Mouse (Mus musculus): Measurements from ENCODE around the gene Olfr12. TPM values are rescaled to one million over a fixed set of nuclear protein-coding genes. Genes with fewer than 3 reads are reported as not detected.
A peak's percentile ranks its signal among the peaks of the same experiment; 100 is the strongest.

The Olfr12 gene
- polyA plus RNA-seq, 1 experiment from 2014 or later, result not detected

DNA sequence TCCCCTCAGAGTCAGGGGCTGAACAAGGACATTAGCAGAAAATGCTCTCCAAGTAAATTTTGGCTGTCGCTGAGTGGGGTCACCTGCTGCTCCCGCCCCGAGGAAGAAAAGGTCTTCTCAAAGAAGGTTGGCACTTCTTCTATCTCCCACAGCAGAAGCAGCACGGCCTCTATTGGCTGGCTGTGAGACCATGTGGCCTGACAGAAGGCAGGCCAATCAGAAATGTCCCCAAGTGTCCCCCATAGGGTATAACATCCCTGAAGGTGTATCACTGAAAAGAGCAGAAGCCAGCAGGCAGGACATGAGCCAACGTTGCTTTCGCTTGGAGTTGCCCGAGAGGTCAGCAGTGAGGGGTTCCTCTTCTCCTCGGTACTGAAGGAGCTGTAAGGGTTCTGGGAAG lies 18.4 kb downstream of the Olfr12 start:
- no peak for ATAC-seq
- 91% methylated on average over 8 of the region's 8 CpGs for WGBS
- Histone ChIP-seq H3K9me3 (replicated peaks; ENCODE audit: control insufficient read depth, low read length, poor library complexity, severe bottlenecking) (no peaks in the 10 kb centered on the region), H3K4me3 (ENCODE audit: low read depth, low read length) (no peak overlapping the region), H3K36me3 (ENCODE audit: control insufficient read depth, insufficient read depth, low read length) (peaks cover 16% of the 10 kb centered on the region), H3K27ac (ENCODE audit: low read length) (no peak overlapping the region), H3K9ac (ENCODE audit: low read depth, low read length) (no peak overlapping the region), H3K4me2 (ENCODE audit: low read length) (no peak overlapping the region), H3K27me3 (ENCODE audit: control insufficient read depth, insufficient read depth, low read depth, low read length) (no peaks in the 10 kb centered on the region), H3K4me1 (ENCODE audit: control insufficient read depth, insufficient read depth, low read length) (peaks cover 9% of the 10 kb centered on the region)

- H3K4me1 ChIP-seq (ENCODE audit: control insufficient read depth, insufficient read depth, low read length), result peaks cover 12% of the 10 kb centered on the region
These were observed 19.1 kb downstream of the Olfr12 start for GRCm38 (mm10) chr1:92636676-92637075.

GRCm38 (mm10) chr1:92637501-92638172 lies 20.0 kb downstream of the Olfr12 start:
- H3K4me3 ChIP-seq (ENCODE audit: low read depth, low read length), result no peak overlapping the region
- ATAC-seq, result no peak

More at GRCm38 (mm10) chr1:92636676-92637075, 19.1 kb downstream of the Olfr12 start:
- Histone ChIP-seq H3K4me3 (ENCODE audit: low read depth, low read length) (no peak overlapping the region), H3K9me3 (replicated peaks; ENCODE audit: control insufficient read depth, low read length, poor library complexity, severe bottlenecking) (no peaks in the 10 kb centered on the region), H3K27ac (ENCODE audit: low read length) (no peak overlapping the region), H3K27me3 (ENCODE audit: control insufficient read depth, insufficient read depth, low read depth, low read length) (no peaks in the 10 kb centered on the region), H3K4me2 (ENCODE audit: low read length) (no peak overlapping the region), H3K9ac (ENCODE audit: low read depth, low read length) (no peak overlapping the region), H3K36me3 (ENCODE audit: control insufficient read depth, insufficient read depth, low read length) (peaks cover 16% of the 10 kb centered on the region)
- WGBS, result 96% methylated on average over 11 of the region's 11 CpGs
- no peak for ATAC-seq

DNA sequence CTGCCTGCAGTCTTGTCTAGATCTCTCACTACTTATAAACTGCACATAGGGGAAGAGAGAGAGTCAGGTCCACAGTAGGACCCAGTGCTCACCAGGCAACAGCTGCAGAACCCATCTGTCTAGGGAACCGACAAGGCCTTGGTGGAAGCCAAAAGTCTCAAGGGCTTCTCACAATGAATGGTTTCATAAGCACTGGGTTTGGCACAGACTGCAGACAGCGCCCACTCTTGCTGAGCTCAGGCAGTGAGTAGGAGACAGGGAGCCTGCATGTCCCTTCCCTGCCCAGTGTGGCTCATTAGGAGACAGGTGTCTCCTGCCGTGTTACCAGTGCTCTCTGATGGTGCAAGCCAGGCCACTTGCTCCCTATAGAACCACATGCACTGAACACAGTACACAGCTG lies 20.6 kb downstream of the Olfr12 start:
- Histone ChIP-seq H3K36me3 (ENCODE audit: control insufficient read depth, insufficient read depth, low read length) (peaks cover 16% of the 10 kb centered on the region), H3K27ac (ENCODE audit: low read length) (no peak overlapping the region), H3K4me3 (ENCODE audit: low read depth, low read length) (no peak overlapping the region), H3K4me2 (ENCODE audit: low read length) (no peak overlapping the region), H3K9me3 (replicated peaks; ENCODE audit: control insufficient read depth, low read length, poor library complexity, severe bottlenecking) (no peaks in the 10 kb centered on the region), H3K9ac (ENCODE audit: low read depth, low read length) (no peak overlapping the region), H3K27me3 (ENCODE audit: control insufficient read depth, insufficient read depth, low read depth, low read length) (no peaks in the 10 kb centered on the region), H3K4me1 (ENCODE audit: control insufficient read depth, insufficient read depth, low read length) (peaks cover 19% of the 10 kb centered on the region)
- ATAC-seq, result no peak
- 93% methylated on average over 3 of the region's 3 CpGs for WGBS

More at GRCm38 (mm10) chr1:92637501-92638172, 20.0 kb downstream of the Olfr12 start:
- no peaks in the 10 kb centered on the region for H3K27me3 ChIP-seq (ENCODE audit: control insufficient read depth, insufficient read depth, low read depth, low read length)
- H3K27ac ChIP-seq (ENCODE audit: low read length), result no peak overlapping the region
- H3K4me2 ChIP-seq (ENCODE audit: low read length), result no peak overlapping the region
- WGBS, result 89% methylated on average over 15 of the region's 15 CpGs
- H3K9ac ChIP-seq (ENCODE audit: low read depth, low read length), result no peak overlapping the region
- no peaks in the 10 kb centered on the region for H3K9me3 ChIP-seq (replicated peaks; ENCODE audit: control insufficient read depth, low read length, poor library complexity, severe bottlenecking)
- peaks cover 16% of the 10 kb centered on the region for H3K36me3 ChIP-seq (ENCODE audit: control insufficient read depth, insufficient read depth, low read length)
- H3K4me1 ChIP-seq (ENCODE audit: control insufficient read depth, insufficient read depth, low read length), result peaks cover 17% of the 10 kb centered on the region

GRCm38 (mm10) chr1:92638736-92639135 lies 21.1 kb downstream of the Olfr12 start:
- H3K4me2 ChIP-seq (ENCODE audit: low read length), result no peak overlapping the region
- no peak for ATAC-seq
- no peak overlapping the region for H3K9ac ChIP-seq (ENCODE audit: low read depth, low read length)
- no peak overlapping the region for H3K4me3 ChIP-seq (ENCODE audit: low read depth, low read length)
- H3K9me3 ChIP-seq (replicated peaks; ENCODE audit: control insufficient read depth, low read length, poor library complexity, severe bottlenecking), result no peaks in the 10 kb centered on the region
- peaks cover 16% of the 10 kb centered on the region for H3K36me3 ChIP-seq (ENCODE audit: control insufficient read depth, insufficient read depth, low read length)
- no peak overlapping the region for H3K27ac ChIP-seq (ENCODE audit: low read length)
- 96% methylated on average over 4 of the region's 4 CpGs for WGBS
- peaks cover 19% of the 10 kb centered on the region for H3K4me1 ChIP-seq (ENCODE audit: control insufficient read depth, insufficient read depth, low read length)
- no peaks in the 10 kb centered on the region for H3K27me3 ChIP-seq (ENCODE audit: control insufficient read depth, insufficient read depth, low read depth, low read length)

GRCm38 (mm10) chr1:92640393-92640792 lies 22.8 kb downstream of the Olfr12 start:
- Histone ChIP-seq H3K9ac (ENCODE audit: low read depth, low read length) (0 out of 2 replicates have a peak overlapping the region, but pooled peaks have one; percentile 12), H3K4me3 (ENCODE audit: low read depth, low read length) (peak overlapping the region; percentile 87; the same call in 1 of the 2 replicates)
- 94% methylated on average over 6 of the region's 6 CpGs for WGBS

DNA sequence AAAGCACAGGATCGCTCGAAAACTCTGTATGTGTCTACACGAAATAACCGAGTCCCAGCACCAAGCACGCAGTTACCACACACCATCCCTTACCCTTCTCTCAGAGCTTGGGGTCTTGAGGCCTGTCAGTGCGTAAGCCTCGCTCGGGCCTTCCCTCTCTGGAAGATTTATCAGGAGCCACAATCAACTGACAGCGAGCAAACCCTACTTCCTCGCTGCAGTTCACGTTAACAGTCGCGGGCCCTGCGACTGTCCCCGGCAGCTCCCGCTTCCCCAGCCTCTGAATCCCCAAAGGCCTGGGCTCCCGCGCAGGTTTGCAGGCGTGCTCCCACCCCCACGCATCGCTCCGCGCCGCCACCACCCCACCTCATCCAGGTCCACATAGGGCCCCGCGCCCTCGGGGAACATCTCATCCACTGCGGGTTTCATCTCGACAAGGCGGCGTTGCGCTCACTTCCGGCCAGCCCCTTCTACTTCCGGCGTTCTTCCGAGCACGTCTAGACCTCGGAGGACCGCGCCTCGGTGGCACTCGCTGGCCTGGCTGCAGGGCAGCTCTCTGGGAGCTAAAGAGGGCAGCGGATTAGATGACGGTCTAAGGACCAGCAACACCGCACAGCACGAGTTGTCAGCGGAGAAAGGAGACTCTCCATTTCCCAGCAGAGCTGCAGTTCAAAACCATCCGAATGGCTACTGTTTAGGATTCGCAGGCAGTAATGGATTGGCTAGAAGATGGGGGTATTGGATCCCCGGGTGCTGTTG lies 24.1 kb downstream of the Olfr12 start, which contains the start of gene Cops9:
Gene Cops9, minus strand, starts transcription at position 472 of the 759 bp plus-strand sequence.
- peaks cover 8% of the 10 kb centered on the region for H3K36me3 ChIP-seq (ENCODE audit: control insufficient read depth, insufficient read depth, low read length)
- 2% methylated on average over 50 of the region's 50 CpGs for WGBS
- H3K27me3 ChIP-seq (ENCODE audit: control insufficient read depth, insufficient read depth, low read depth, low read length), result no peaks in the 10 kb centered on the region
- H3K9ac ChIP-seq (ENCODE audit: low read depth, low read length), result peak within 1 kb of the TSS; percentile 97
- H3K4me2 ChIP-seq (ENCODE audit: low read length), result peak within 1 kb of the TSS; percentile 95
- peak; percentile 95 for ATAC-seq
- H3K4me1 ChIP-seq (ENCODE audit: control insufficient read depth, insufficient read depth, low read length), result peaks cover 19% of the 10 kb centered on the region
- H3K4me3 ChIP-seq (ENCODE audit: low read depth, low read length), result peak within 1 kb of the TSS; percentile 87
- H3K9me3 ChIP-seq (replicated peaks; ENCODE audit: control insufficient read depth, low read length, poor library complexity, severe bottlenecking), result no peaks in the 10 kb centered on the region
- H3K27ac ChIP-seq (ENCODE audit: low read length), result peak within 1 kb of the TSS; percentile 83

More at GRCm38 (mm10) chr1:92640393-92640792, 22.8 kb downstream of the Olfr12 start:
- Histone ChIP-seq H3K4me1 (ENCODE audit: control insufficient read depth, insufficient read depth, low read length) (peaks cover 19% of the 10 kb centered on the region), H3K27me3 (ENCODE audit: control insufficient read depth, insufficient read depth, low read depth, low read length) (no peaks in the 10 kb centered on the region), H3K4me2 (ENCODE audit: low read length) (peak overlapping the region; percentile 95), H3K9me3 (replicated peaks; ENCODE audit: control insufficient read depth, low read length, poor library complexity, severe bottlenecking) (no peaks in the 10 kb centered on the region), H3K36me3 (ENCODE audit: control insufficient read depth, insufficient read depth, low read length) (peaks cover 16% of the 10 kb centered on the region), H3K27ac (ENCODE audit: low read length) (no peak overlapping the region)
- ATAC-seq, result no peak

DNA sequence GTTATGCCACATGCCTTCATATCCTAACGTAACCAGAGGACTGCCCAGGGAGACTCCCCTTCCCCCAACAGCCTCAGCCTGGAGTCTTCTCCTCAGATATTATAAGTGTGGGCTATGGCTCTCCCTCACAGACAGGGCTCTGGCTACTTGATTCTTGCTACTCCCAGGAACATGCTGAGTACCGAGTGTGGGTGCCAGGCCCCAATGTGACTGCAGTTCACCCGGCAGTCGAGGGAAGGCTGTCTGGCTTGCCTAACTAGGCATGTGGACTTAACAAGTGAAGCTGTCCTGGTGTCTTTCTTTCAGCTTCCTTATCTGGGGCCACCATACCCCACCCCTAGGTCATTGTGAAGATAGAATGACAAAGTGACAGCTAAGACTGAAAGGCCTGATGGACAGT lies 26.1 kb downstream of the Olfr12 start:
- Histone ChIP-seq H3K4me2 (ENCODE audit: low read length) (no peak overlapping the region), H3K36me3 (ENCODE audit: control insufficient read depth, insufficient read depth, low read length) (no peaks in the 10 kb centered on the region), H3K4me1 (ENCODE audit: control insufficient read depth, insufficient read depth, low read length) (peaks cover 19% of the 10 kb centered on the region), H3K4me3 (ENCODE audit: low read depth, low read length) (no peak overlapping the region), H3K9me3 (replicated peaks; ENCODE audit: control insufficient read depth, low read length, poor library complexity, severe bottlenecking) (no peaks in the 10 kb centered on the region), H3K9ac (ENCODE audit: low read depth, low read length) (no peak overlapping the region), H3K27ac (ENCODE audit: low read length) (no peak overlapping the region), H3K27me3 (ENCODE audit: control insufficient read depth, insufficient read depth, low read depth, low read length) (no peaks in the 10 kb centered on the region)
- ATAC-seq, result no peak
- 84% methylated on average over 4 of the region's 4 CpGs for WGBS

DNA sequence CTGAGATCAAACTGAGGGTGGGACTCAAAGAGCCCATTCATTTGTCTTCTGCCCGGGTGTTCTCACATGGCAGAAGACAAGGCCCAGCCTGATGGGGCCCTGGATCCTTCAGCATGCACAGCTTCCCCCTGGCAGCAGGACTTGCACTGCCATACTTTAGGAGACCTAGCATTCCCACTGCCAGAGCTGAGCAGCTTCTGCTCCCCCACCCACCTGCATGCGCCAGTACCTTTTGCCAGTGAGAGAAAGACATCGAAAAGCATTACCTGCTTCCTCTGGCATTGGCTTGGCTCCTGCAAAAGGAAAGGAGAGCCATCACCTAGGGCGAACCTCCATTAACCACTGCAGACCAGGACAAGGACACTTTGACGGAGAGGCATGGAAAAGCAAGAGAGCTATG lies 27.3 kb downstream of the Olfr12 start:
- no peaks in the 10 kb centered on the region for H3K27me3 ChIP-seq (ENCODE audit: control insufficient read depth, insufficient read depth, low read depth, low read length)
- WGBS, result 76% methylated on average over 5 of the region's 5 CpGs
- no peaks in the 10 kb centered on the region for H3K36me3 ChIP-seq (ENCODE audit: control insufficient read depth, insufficient read depth, low read length)
- ATAC-seq, result no peak
- H3K9ac ChIP-seq (ENCODE audit: low read depth, low read length), result no peak overlapping the region
- no peak overlapping the region for H3K27ac ChIP-seq (ENCODE audit: low read length)
- H3K4me1 ChIP-seq (ENCODE audit: control insufficient read depth, insufficient read depth, low read length), result peaks cover 19% of the 10 kb centered on the region
- H3K4me2 ChIP-seq (ENCODE audit: low read length), result no peak overlapping the region
- H3K9me3 ChIP-seq (replicated peaks; ENCODE audit: control insufficient read depth, low read length, poor library complexity, severe bottlenecking), result no peaks in the 10 kb centered on the region
- H3K4me3 ChIP-seq (ENCODE audit: low read depth, low read length), result no peak overlapping the region
